Mouse (Mus musculus): Measurements from ENCODE around the gene Fpr-rs6. TPM values are rescaled to one million over a fixed set of nuclear protein-coding genes. Genes with fewer than 3 reads are reported as not detected.

The Fpr-rs6 gene
- not detected in 2 replicates for polyA plus RNA-seq (2014; fragmentation: Nextera tagmentation; extraction: Ambion mirVana)

DNA sequence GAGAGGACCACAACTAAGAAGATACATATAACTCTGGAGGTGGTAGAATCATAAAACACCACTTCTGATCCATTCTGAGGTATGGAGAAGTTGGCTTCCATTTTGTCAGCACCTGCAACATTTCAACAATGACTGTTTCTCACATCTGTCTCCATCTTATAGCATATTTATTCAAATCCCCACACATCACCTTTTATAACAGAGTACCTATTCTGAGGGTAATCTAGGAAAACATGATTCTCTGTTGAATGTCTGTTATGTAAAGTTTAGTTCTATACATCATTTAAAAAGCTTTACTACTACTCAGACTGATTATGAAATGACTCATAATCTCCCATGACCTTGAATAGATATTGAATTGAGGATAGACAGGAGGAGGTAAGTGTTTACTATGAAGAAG is at the start of gene Fpr-rs6:
TSS of gene Fpr-rs6 (minus strand) at position 101 of the 400 bp plus-strand sequence.
- H3K4me3 ChIP-seq (ENCODE audit: low read depth, low read length), result no peak within 1 kb of the TSS
- H3K27ac ChIP-seq (replicated peaks; ENCODE audit: low read depth, low read length), result no peak within 1 kb of the TSS
- H3K4me1 ChIP-seq (ENCODE audit: control insufficient read depth, insufficient read depth, low read length), result no peaks in the 10 kb centered on the region
- peaks cover 1% of the 10 kb centered on the region; the same call in 1 of the 2 replicates for H3K9me3 ChIP-seq (ENCODE audit: control insufficient read depth, low read length)
- DNase-seq (ENCODE audit: low spot score) (no peak), ATAC-seq (ENCODE audit: insufficient number of reproducible peaks, low FRiP score, low TSS enrichment, low read depth) (no peak)
- H3K36me3 ChIP-seq (ENCODE audit: control insufficient read depth, insufficient read depth, low read length), result no peaks in the 10 kb centered on the region
- no peak within 1 kb of the TSS for H3K9ac ChIP-seq (ENCODE audit: low read length)
- H3K4me2 ChIP-seq (ENCODE audit: low read depth, severe bottlenecking), result no peak within 1 kb of the TSS
- H3K27me3 ChIP-seq (ENCODE audit: control insufficient read depth, insufficient read depth, low read length), result no peaks in the 10 kb centered on the region

Other genes starting within 250 kb of the Fpr-rs6 start
- gene Vmn2r104, start 134.8 kb downstream of the Fpr-rs6 start, polyA plus RNA-seq (2014; fragmentation: Nextera tagmentation; extraction: Ambion mirVana), result not detected in 2 replicates
- gene Fpr-rs7, start 68.9 kb downstream of the Fpr-rs6 start, polyA plus RNA-seq (2014; fragmentation: Nextera tagmentation; extraction: Ambion mirVana), result not detected in 2 replicates
- not detected in 2 replicates for gene Vmn2r105, start 52.0 kb upstream of the Fpr-rs6 start, polyA plus RNA-seq (2014; fragmentation: Nextera tagmentation; extraction: Ambion mirVana)
- not detected in 2 replicates for gene Vmn2r106, start 102.5 kb upstream of the Fpr-rs6 start, polyA plus RNA-seq (2014; fragmentation: Nextera tagmentation; extraction: Ambion mirVana)
- gene Vmn2r107, start 162.1 kb upstream of the Fpr-rs6 start, polyA plus RNA-seq (2014; fragmentation: Nextera tagmentation; extraction: Ambion mirVana), result not detected in 2 replicates
- not detected in 2 replicates for gene Vmn1r224, start 231.0 kb upstream of the Fpr-rs6 start, polyA plus RNA-seq (2014; fragmentation: Nextera tagmentation; extraction: Ambion mirVana)